Mouse (Mus musculus) forebrain, embryonic 13.5 days (tissue): Measurements from ENCODE around the gene Gmeb2. TPM values are rescaled to one million over a fixed set of nuclear protein-coding genes. Genes with fewer than 3 reads are reported as not detected.
"Not testable (repeated sequence)": the region's sequence is repeated elsewhere in the genome, so short reads cannot be mapped to it uniquely, and the experiment has no call there.

Experiments
- ATAC-seq: fragments of 200-750 bp; cut with Nextera tagmentation; 2 replicates; pipeline ENCODE4 v1.8.0; 2017
- H3K27ac ChIP-seq: fragments of 300-500 bp; sonication (generic); 2 replicates; pipeline ENCODE4 v1.5.1; 2015; ENCODE audit warnings: inconsistent platforms, mild to moderate bottlenecking, moderate library complexity
- H3K27me3 ChIP-seq: fragments of 300-500 bp; sonication (generic); 2 replicates; pipeline ENCODE4 v1.6.1; 2015; ENCODE audit warnings: mild to moderate bottlenecking, inconsistent platforms
- H3K36me3 ChIP-seq: fragments of 300-500 bp; sonication (generic); 2 replicates; pipeline ENCODE4 v1.6.1; 2015; ENCODE audit warnings: mild to moderate bottlenecking, inconsistent platforms; ENCODE audit not compliant: poor library complexity, severe bottlenecking
- H3K4me1 ChIP-seq: fragments of 300-500 bp; sonication (generic); 2 replicates; pipeline ENCODE4 v1.6.1; 2015; ENCODE audit warnings: inconsistent platforms
- H3K4me2 ChIP-seq: fragments of 300-500 bp; sonication (generic); 2 replicates; pipeline ENCODE4 v1.6.1; 2015; ENCODE audit warnings: inconsistent platforms, mild to moderate bottlenecking, moderate library complexity
- H3K4me3 ChIP-seq: fragments of 300-500 bp; sonication (generic); 2 replicates; pipeline ENCODE4 v1.5.1; 2015; ENCODE audit warnings: mild to moderate bottlenecking, inconsistent platforms
- H3K9ac ChIP-seq: fragments of 300-500 bp; sonication (generic); 2 replicates; pipeline ENCODE4 v1.6.1; 2015; ENCODE audit warnings: mild to moderate bottlenecking, inconsistent platforms
- H3K9me3 ChIP-seq: fragments of 300-500 bp; sonication (generic); replicated peaks from 2 replicates; pipeline ENCODE4 v1.6.1; 2016; ENCODE audit warnings: inconsistent platforms
- WGBS: fragments of 180-500 bp; shearing (Covaris S2); methylation state at CpG from one replicate; pipeline ENCODE4 v1.1.7; 2015; 5-methylcytosine and 5-hydroxymethylcytosine counted together
- polyA plus RNA-seq: library from polyadenylated mRNA; unstranded; fragments of >200 nt; fragmentation: Nextera tagmentation; extraction: Ambion mirVana; gene quantifications from 2 replicates; pipeline ENCODE4 v1.2.1, GENCODE M21; 2015

Gene Gmeb2
- 19.5 and 20.5 TPM in 2 replicates for polyA plus RNA-seq

- not testable (repeated sequence) for H3K27me3 ChIP-seq, H3K9me3 ChIP-seq
- WGBS: 2% methylated on average over 35 of the region's 38 CpGs
- Histone ChIP-seq H3K4me1 (peaks cover 22% of the 10 kb centered on the region), H3K4me3 (peak within 1 kb of the TSS; percentile 64), H3K36me3 (peaks cover 23% of the 10 kb centered on the region), H3K9ac (peak within 1 kb of the TSS; percentile 90), H3K4me2 (peak within 1 kb of the TSS; percentile 67), H3K27ac (peak within 1 kb of the TSS; percentile 95)
- ATAC-seq: peak; percentile 96
These were observed at the start of gene Gmeb2 for GRCm38 (mm10) chr2:181287958-181288350. Gmeb2 (minus strand) TSS chr2:181288035.

- Histone ChIP-seq H3K27ac (no peak overlapping the region), H3K4me3 (no peak overlapping the region), H3K9ac (no peak overlapping the region), H3K36me3 (peaks cover 82% of the 10 kb centered on the region), H3K9me3 (no peaks in the 10 kb centered on the region), H3K4me2 (no peak overlapping the region), H3K4me1 (no peaks in the 10 kb centered on the region), H3K27me3 (no peaks in the 10 kb centered on the region)
- 56% methylated on average over 3 of the region's 3 CpGs for WGBS
- ATAC-seq: peak; percentile 70; the same call in 1 of the 2 replicates
These were observed 46.2 kb upstream of the Gmeb2 start for GRCm38 (mm10) chr2:181334023-181334422.

GRCm38 (mm10) chr2:181332542-181332941 is 44.7 kb upstream of the Gmeb2 start:
- ATAC-seq: no peak
- Histone ChIP-seq H3K4me3 (no peak overlapping the region), H3K27me3 (no peaks in the 10 kb centered on the region), H3K4me1 (no peaks in the 10 kb centered on the region), H3K4me2 (no peak overlapping the region), H3K36me3 (peaks cover 83% of the 10 kb centered on the region), H3K9me3 (no peaks in the 10 kb centered on the region), H3K9ac (no peak overlapping the region), H3K27ac (no peak overlapping the region)

GRCm38 (mm10) chr2:181326098-181326497 is 38.3 kb upstream of the Gmeb2 start:
- H3K4me2 ChIP-seq: no peak overlapping the region
- no peak overlapping the region for H3K4me3 ChIP-seq
- no peak overlapping the region for H3K27ac ChIP-seq
- peaks cover 87% of the 10 kb centered on the region for H3K36me3 ChIP-seq
- H3K9me3 ChIP-seq: no peaks in the 10 kb centered on the region
- no peak overlapping the region for H3K9ac ChIP-seq
- 0 out of 2 replicates have a peak, but pooled peaks cover under 1% of the 10 kb centered on the region for H3K4me1 ChIP-seq
- ATAC-seq: no peak
- no peaks in the 10 kb centered on the region for H3K27me3 ChIP-seq
- WGBS: 96% methylated on average over 2 of the region's 2 CpGs

GRCm38 (mm10) chr2:181322136-181322535 is 34.3 kb upstream of the Gmeb2 start:
- 69% methylated on average over 5 of the region's 5 CpGs for WGBS
- H3K9ac ChIP-seq: no peak overlapping the region
- H3K27ac ChIP-seq: no peak overlapping the region
- no peak overlapping the region for H3K4me2 ChIP-seq
- peaks cover 16% of the 10 kb centered on the region for H3K4me1 ChIP-seq
- H3K9me3 ChIP-seq: no peaks in the 10 kb centered on the region
- ATAC-seq: no peak
- H3K27me3 ChIP-seq: peaks cover 2% of the 10 kb centered on the region; the same call in 1 of the 2 replicates
- no peak overlapping the region for H3K4me3 ChIP-seq
- peaks cover 48% of the 10 kb centered on the region for H3K36me3 ChIP-seq

- no peaks in the 10 kb centered on the region for H3K9me3 ChIP-seq
- peak overlapping the region; percentile 79 for H3K4me2 ChIP-seq
- ATAC-seq: peak; percentile 8; the same call in 1 of the 2 replicates
- peak overlapping the region; percentile 64 for H3K4me3 ChIP-seq
- H3K36me3 ChIP-seq: peaks cover 30% of the 10 kb centered on the region
- H3K27ac ChIP-seq: no peak overlapping the region
- 17% methylated on average over 7 of the region's 7 CpGs for WGBS
- H3K4me1 ChIP-seq: peaks cover 16% of the 10 kb centered on the region
- H3K27me3 ChIP-seq: peaks cover 3% of the 10 kb centered on the region; the same call in 1 of the 2 replicates
- H3K9ac ChIP-seq: peak overlapping the region; percentile 67
These were observed 32.3 kb upstream of the Gmeb2 start for GRCm38 (mm10) chr2:181320103-181320499.

- H3K27ac ChIP-seq: no peak within 1 kb of the TSS; the same call in 1 of the 2 replicates
- ATAC-seq: peak; percentile 92
- H3K36me3 ChIP-seq: peaks cover 24% of the 10 kb centered on the region
- peak within 1 kb of the TSS; percentile 79 for H3K4me2 ChIP-seq
- H3K9me3 ChIP-seq: no peaks in the 10 kb centered on the region
- peak within 1 kb of the TSS; percentile 67 for H3K9ac ChIP-seq
- 6% methylated on average over 40 of the region's 40 CpGs for WGBS
- peaks cover 3% of the 10 kb centered on the region; the same call in 1 of the 2 replicates for H3K27me3 ChIP-seq
- H3K4me3 ChIP-seq: peak within 1 kb of the TSS; percentile 64
- H3K4me1 ChIP-seq: peaks cover 21% of the 10 kb centered on the region
These were observed 31.6 kb upstream of the Gmeb2 start, which contains the start of gene Rtel1 for GRCm38 (mm10) chr2:181319248-181320102. Rtel1 (plus strand) TSS chr2:181319739.

- peaks cover 3% of the 10 kb centered on the region; the same call in 1 of the 2 replicates for H3K27me3 ChIP-seq
- peak within 1 kb of the TSS; percentile 65 for H3K4me3 ChIP-seq
- peak within 1 kb of the TSS; percentile 81 for H3K4me2 ChIP-seq
- ATAC-seq: peak; percentile 92
- WGBS: 4% methylated on average over 20 of the region's 23 CpGs
- peak within 1 kb of the TSS; percentile 93 for H3K27ac ChIP-seq
- H3K36me3 ChIP-seq: no peaks in the 10 kb centered on the region
- H3K9ac ChIP-seq: peak within 1 kb of the TSS; percentile 81
- no peaks in the 10 kb centered on the region for H3K9me3 ChIP-seq
- peaks cover 29% of the 10 kb centered on the region for H3K4me1 ChIP-seq
These were observed 26.4 kb upstream of the Gmeb2 start, which contains the start of gene Stmn3 for GRCm38 (mm10) chr2:181314080-181314810. Stmn3 (minus strand) TSS chr2:181314500.

GRCm38 (mm10) chr2:181313344-181314079 is 25.7 kb upstream of the Gmeb2 start:
- WGBS: under 1% methylated on average over 35 of the region's 35 CpGs
- ATAC-seq: peak; percentile 72
- H3K36me3 ChIP-seq: peaks cover 6% of the 10 kb centered on the region; the same call in 1 of the 2 replicates

GRCm38 (mm10) chr2:181313006-181313343 is 25.1 kb upstream of the Gmeb2 start:
- 17% methylated on average over 5 of the region's 5 CpGs for WGBS
- Histone ChIP-seq H3K4me1 (peaks cover 25% of the 10 kb centered on the region), H3K27ac (peak overlapping the region; percentile 93; the same call in 1 of the 2 replicates), H3K9me3 (no peaks in the 10 kb centered on the region), H3K9ac (peak overlapping the region; percentile 81), H3K4me2 (peak overlapping the region; percentile 81), H3K4me3 (peak overlapping the region; percentile 65), H3K36me3 (peaks cover 12% of the 10 kb centered on the region), H3K27me3 (peaks cover 3% of the 10 kb centered on the region; the same call in 1 of the 2 replicates)
- ATAC-seq: no peak

More at GRCm38 (mm10) chr2:181313344-181314079, 25.7 kb upstream of the Gmeb2 start:
- Histone ChIP-seq H3K9me3 (no peaks in the 10 kb centered on the region), H3K9ac (peak overlapping the region; percentile 81), H3K27ac (peak overlapping the region; percentile 93), H3K4me1 (peaks cover 25% of the 10 kb centered on the region), H3K4me2 (peak overlapping the region; percentile 81), H3K27me3 (peaks cover 3% of the 10 kb centered on the region; the same call in 1 of the 2 replicates), H3K4me3 (peak overlapping the region; percentile 65)

GRCm38 (mm10) chr2:181312435-181312834 is 24.6 kb upstream of the Gmeb2 start:
- H3K9ac ChIP-seq: peak overlapping the region; percentile 81

More at GRCm38 (mm10) chr2:181312435-181312834, 24.6 kb upstream of the Gmeb2 start:
- Histone ChIP-seq H3K4me3 (peak overlapping the region; percentile 65), H3K27ac (no peak overlapping the region), H3K36me3 (peaks cover 17% of the 10 kb centered on the region), H3K9me3 (no peaks in the 10 kb centered on the region), H3K4me2 (peak overlapping the region; percentile 81), H3K4me1 (peaks cover 28% of the 10 kb centered on the region), H3K27me3 (peaks cover 3% of the 10 kb centered on the region; the same call in 1 of the 2 replicates)
- no peak for ATAC-seq
- WGBS: 81% methylated on average over 3 of the region's 3 CpGs
